Mouse (Mus musculus) spleen, postnatal 10 days (tissue): ENCODE data around the gene Ckap5.

Source experiments
- DNase-seq, 2 experiments: peaks; one replicate each; pipeline ENCODE4 v3.0.0; 2021 to 2022; ENCODE audit warnings: low spot score in 2 of 2

The Ckap5 gene

GRCm38 (mm10) chr2:91652863-91653262, 126.3 kb downstream of the Ckap5 start:
- no peak for DNase-seq

DNA sequence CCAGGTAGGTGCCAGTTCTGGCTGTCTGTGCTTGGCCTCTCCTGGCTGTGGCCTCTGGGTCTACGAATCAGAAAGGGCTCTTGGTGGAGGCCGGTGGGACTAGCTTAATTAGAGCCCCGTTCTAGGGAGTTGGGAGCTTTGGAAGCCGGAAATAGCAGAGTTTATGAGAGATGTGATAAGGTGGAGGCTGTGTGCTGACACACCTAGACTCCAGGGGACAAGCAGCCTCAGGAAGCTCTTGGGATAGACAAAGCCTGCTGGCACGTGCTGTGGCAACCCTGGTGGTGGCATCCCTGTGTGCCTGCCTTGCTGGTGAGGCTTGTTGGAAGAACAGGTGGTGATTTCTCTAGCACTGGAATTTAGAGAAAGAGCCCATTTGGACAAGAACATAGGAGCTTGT, 128.8 kb downstream of the Ckap5 start:
- no peak for DNase-seq

DNA sequence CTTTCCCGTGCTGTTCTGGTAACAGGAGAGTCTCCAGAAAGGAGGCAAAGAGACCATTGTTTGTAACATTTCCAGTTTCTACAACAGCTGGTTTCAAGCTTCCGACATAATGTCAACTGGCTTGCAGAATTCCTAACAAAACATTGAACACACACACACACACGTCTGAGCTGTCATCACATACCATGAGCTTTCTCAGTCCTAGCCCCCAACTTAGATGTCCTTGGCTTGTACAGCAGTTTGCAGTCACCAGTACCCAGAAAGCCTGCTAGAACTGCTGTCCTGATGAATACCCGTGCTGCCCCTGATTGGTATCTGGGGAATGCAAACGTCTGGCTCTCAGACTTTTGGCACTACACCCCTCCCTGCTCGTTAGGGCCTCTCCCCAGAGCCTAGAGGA, 129.3 kb downstream of the Ckap5 start:
- DNase-seq, result no peak

- no peak for DNase-seq
Measured at GRCm38 (mm10) chr2:91656774-91657173, 130.2 kb downstream of the Ckap5 start.

DNA sequence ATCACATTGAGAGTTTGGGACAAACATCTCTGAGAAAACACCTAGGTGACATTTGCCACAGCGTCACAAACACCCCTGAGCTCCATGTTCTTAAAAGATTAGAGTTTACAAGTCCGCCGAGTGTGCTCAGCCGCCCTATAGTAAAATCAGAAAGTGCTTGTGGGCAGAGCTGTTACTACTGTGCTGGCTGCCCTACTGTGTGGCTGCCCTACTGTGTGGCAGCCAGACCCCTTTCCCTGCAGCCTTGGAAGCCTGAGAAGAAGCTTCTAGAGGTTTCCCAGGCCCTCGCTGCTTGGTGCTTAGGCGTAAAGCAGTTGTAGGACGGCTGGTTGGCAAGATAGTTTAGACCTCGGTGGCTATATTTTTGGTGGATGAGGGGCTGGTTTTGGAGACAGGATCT, 133.1 kb downstream of the Ckap5 start:
- no peak for DNase-seq

- no peak for DNase-seq
Measured at GRCm38 (mm10) chr2:91660981-91661380, 134.4 kb downstream of the Ckap5 start.

GRCm38 (mm10) chr2:91664780-91665179, 138.2 kb downstream of the Ckap5 start:
- no peak for DNase-seq

GRCm38 (mm10) chr2:91666386-91666910, 139.9 kb downstream of the Ckap5 start:
- no peak for DNase-seq

GRCm38 (mm10) chr2:91667747-91668146, 141.2 kb downstream of the Ckap5 start:
- DNase-seq, result no peak

DNA sequence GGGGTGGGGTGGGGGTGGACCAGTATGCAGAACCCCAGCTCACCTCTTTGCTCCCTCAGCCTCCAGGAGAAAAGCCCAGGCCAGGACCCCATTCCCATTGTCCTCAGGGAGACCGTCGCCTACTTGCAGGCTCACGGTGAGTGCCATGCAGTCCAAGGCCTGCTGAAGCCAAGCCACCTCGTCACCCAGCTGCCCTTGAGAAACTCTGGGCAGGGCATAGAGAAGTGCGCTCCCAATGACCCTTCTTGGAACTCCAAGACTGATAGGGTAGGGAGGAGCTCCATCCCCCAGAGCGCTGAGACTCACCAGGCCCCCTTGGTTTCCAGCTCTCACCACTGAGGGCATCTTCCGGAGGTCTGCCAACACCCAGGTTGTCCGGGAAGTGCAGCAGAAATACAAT, 142.8 kb downstream of the Ckap5 start:
- no peak for DNase-seq

- DNase-seq, result no peak
Measured at GRCm38 (mm10) chr2:91670038-91670437, 143.5 kb downstream of the Ckap5 start.
